Mouse (Mus musculus) limb, embryonic 12.5 days (tissue): ENCODE results near the gene 4931429L15Rik. TPM values are rescaled to one million over a fixed set of nuclear protein-coding genes. Genes with fewer than 3 reads are reported as not detected.

ENCODE experiments used
- ATAC-seq: fragments of 200-750 bp; cut with Nextera tagmentation; 2 replicates; pipeline ENCODE4 v1.8.0; 2017; ENCODE audit warnings: low read depth, moderate TSS enrichment; ENCODE audit not compliant: insufficient number of reproducible peaks, insufficient read depth, low FRiP score, low TSS enrichment
- H3K27ac ChIP-seq: fragments of 300-500 bp; sonication (generic); 2 replicates; pipeline ENCODE4 v1.5.1; 2016; ENCODE audit warnings: mild to moderate bottlenecking, moderate library complexity
- H3K27me3 ChIP-seq: fragments of 300-500 bp; sonication (generic); 2 replicates; pipeline ENCODE4 v1.6.1; 2016; ENCODE audit warnings: mild to moderate bottlenecking, moderate library complexity
- H3K36me3 ChIP-seq: fragments of 300-500 bp; sonication (generic); 2 replicates; pipeline ENCODE4 v1.6.1; 2016; ENCODE audit warnings: mild to moderate bottlenecking, moderate library complexity
- H3K4me1 ChIP-seq: fragments of 300-500 bp; sonication (generic); replicated peaks from 2 replicates; pipeline ENCODE4 v1.6.1; 2016
- H3K4me2 ChIP-seq: fragments of 300-500 bp; sonication (generic); 2 replicates; pipeline ENCODE4 v1.6.1; 2016; ENCODE audit warnings: mild to moderate bottlenecking, moderate library complexity
- H3K4me3 ChIP-seq: fragments of 300-500 bp; sonication (generic); replicated peaks from 2 replicates; pipeline ENCODE4 v1.5.1; 2016; ENCODE audit warnings: mild to moderate bottlenecking
- H3K9ac ChIP-seq: fragments of 300-500 bp; sonication (generic); replicated peaks from 2 replicates; pipeline ENCODE4 v1.6.1; 2016; ENCODE audit warnings: mild to moderate bottlenecking, moderate library complexity
- H3K9me3 ChIP-seq: fragments of 300-500 bp; sonication (generic); 2 replicates; pipeline ENCODE4 v1.6.1; 2016; ENCODE audit warnings: mild to moderate bottlenecking, moderate library complexity
- WGBS: fragments of 180-500 bp; shearing (Covaris S2); methylation state at CpG from one replicate; pipeline ENCODE4 v1.1.7; 2016; 5-methylcytosine and 5-hydroxymethylcytosine counted together
- polyA plus RNA-seq: library from polyadenylated mRNA; unstranded; fragments of >200 nt; fragmentation: Nextera tagmentation; extraction: Ambion mirVana; gene quantifications from 2 replicates; pipeline ENCODE4 v1.2.1, GENCODE M21; 2016

The 4931429L15Rik gene
- polyA plus RNA-seq, 1 experiment from 2014 or later = not detected

- Histone ChIP-seq H3K27ac (no peak overlapping the region), H3K27me3 (peaks cover 6% of the 10 kb centered on the region; the same call in 1 of the 2 replicates), H3K4me1 (peaks cover 16% of the 10 kb centered on the region), H3K36me3 (no peaks in the 10 kb centered on the region), H3K4me3 (no peak overlapping the region), H3K9me3 (no peaks in the 10 kb centered on the region), H3K4me2 (no peak overlapping the region), H3K9ac (no peak overlapping the region)
- ATAC-seq = no peak
- 90% methylated on average over 11 of the region's 11 CpGs for WGBS
Observed at GRCm38 (mm10) chr9:46326694-46327405, 7.1 kb upstream of the 4931429L15Rik start.

- Histone ChIP-seq H3K27ac (no peak overlapping the region), H3K4me2 (no peak overlapping the region), H3K9me3 (peaks cover 11% of the 10 kb centered on the region; the same call in 1 of the 2 replicates), H3K27me3 (no peaks in the 10 kb centered on the region; the same call in 1 of the 2 replicates), H3K9ac (no peak overlapping the region), H3K4me3 (no peak overlapping the region), H3K36me3 (no peaks in the 10 kb centered on the region), H3K4me1 (peaks cover 15% of the 10 kb centered on the region)
- no peak for ATAC-seq
- WGBS = 92% methylated on average over 2 of the region's 2 CpGs
Observed at GRCm38 (mm10) chr9:46320461-46320860, 675 bp upstream of the 4931429L15Rik start.

GRCm38 (mm10) chr9:46317957-46318356 is 1.8 kb downstream of the 4931429L15Rik start:
- no peaks in the 10 kb centered on the region for H3K36me3 ChIP-seq
- H3K4me3 ChIP-seq = no peak overlapping the region
- WGBS = 93% methylated on average over 3 of the region's 3 CpGs
- H3K27me3 ChIP-seq = peaks cover 7% of the 10 kb centered on the region; the same call in 1 of the 2 replicates
- no peak for ATAC-seq
- H3K9ac ChIP-seq = no peak overlapping the region
- H3K27ac ChIP-seq = no peak overlapping the region
- H3K4me1 ChIP-seq = peaks cover 18% of the 10 kb centered on the region
- peaks cover 11% of the 10 kb centered on the region; the same call in 1 of the 2 replicates for H3K9me3 ChIP-seq
- H3K4me2 ChIP-seq = no peak overlapping the region

GRCm38 (mm10) chr9:46316909-46317308 is 2.9 kb downstream of the 4931429L15Rik start:
- no peak overlapping the region for H3K4me3 ChIP-seq
- H3K4me1 ChIP-seq = peaks cover 23% of the 10 kb centered on the region
- ATAC-seq = no peak
- H3K27ac ChIP-seq = no peak overlapping the region
- H3K4me2 ChIP-seq = no peak overlapping the region
- peaks cover 11% of the 10 kb centered on the region; the same call in 1 of the 2 replicates for H3K9me3 ChIP-seq
- H3K27me3 ChIP-seq = peaks cover 7% of the 10 kb centered on the region; the same call in 1 of the 2 replicates
- no peak overlapping the region for H3K9ac ChIP-seq
- no peaks in the 10 kb centered on the region for H3K36me3 ChIP-seq
- 45% methylated on average over 8 of the region's 8 CpGs for WGBS

GRCm38 (mm10) chr9:46316388-46316787 is 3.4 kb downstream of the 4931429L15Rik start:
- peaks cover 23% of the 10 kb centered on the region for H3K4me1 ChIP-seq
- 17% methylated on average over 5 of the region's 5 CpGs for WGBS
- H3K4me2 ChIP-seq = no peak overlapping the region
- no peaks in the 10 kb centered on the region for H3K36me3 ChIP-seq
- H3K27me3 ChIP-seq = peaks cover 7% of the 10 kb centered on the region; the same call in 1 of the 2 replicates
- H3K9ac ChIP-seq = no peak overlapping the region
- no peak overlapping the region for H3K4me3 ChIP-seq
- ATAC-seq = no peak
- peaks cover 11% of the 10 kb centered on the region; the same call in 1 of the 2 replicates for H3K9me3 ChIP-seq
- H3K27ac ChIP-seq = no peak overlapping the region

- Histone ChIP-seq H3K9ac (no peak overlapping the region), H3K36me3 (no peaks in the 10 kb centered on the region), H3K27me3 (peaks cover 7% of the 10 kb centered on the region; the same call in 1 of the 2 replicates), H3K4me3 (no peak overlapping the region), H3K27ac (no peak overlapping the region), H3K9me3 (peaks cover 11% of the 10 kb centered on the region; the same call in 1 of the 2 replicates), H3K4me2 (no peak overlapping the region), H3K4me1 (peaks cover 23% of the 10 kb centered on the region)
- WGBS = 43% methylated on average over 11 of the region's 11 CpGs
- ATAC-seq = no peak
Observed at GRCm38 (mm10) chr9:46315807-46316365, 3.9 kb downstream of the 4931429L15Rik start.

GRCm38 (mm10) chr9:46314921-46315320 is 4.9 kb downstream of the 4931429L15Rik start:
- H3K9me3 ChIP-seq = peaks cover 8% of the 10 kb centered on the region; the same call in 1 of the 2 replicates

GRCm38 (mm10) chr9:46314507-46314906 is 5.3 kb downstream of the 4931429L15Rik start:
- Histone ChIP-seq H3K27me3 (peaks cover 7% of the 10 kb centered on the region; the same call in 1 of the 2 replicates), H3K27ac (no peak overlapping the region), H3K4me3 (no peak overlapping the region), H3K9me3 (peaks cover 4% of the 10 kb centered on the region; the same call in 1 of the 2 replicates), H3K36me3 (no peaks in the 10 kb centered on the region), H3K4me2 (no peak overlapping the region), H3K9ac (no peak overlapping the region), H3K4me1 (peaks cover 23% of the 10 kb centered on the region)
- peak; percentile 16; the same call in 1 of the 2 replicates for ATAC-seq
- WGBS = 3% methylated on average over 4 of the region's 4 CpGs

More at GRCm38 (mm10) chr9:46314921-46315320, 4.9 kb downstream of the 4931429L15Rik start:
- Histone ChIP-seq H3K27ac (no peak overlapping the region), H3K9ac (no peak overlapping the region), H3K4me2 (no peak overlapping the region), H3K36me3 (no peaks in the 10 kb centered on the region), H3K4me3 (no peak overlapping the region), H3K27me3 (peaks cover 7% of the 10 kb centered on the region; the same call in 1 of the 2 replicates), H3K4me1 (peaks cover 23% of the 10 kb centered on the region)
- ATAC-seq = no peak
- WGBS = 48% methylated on average over 2 of the region's 2 CpGs

GRCm38 (mm10) chr9:46309121-46309520 is 10.7 kb downstream of the 4931429L15Rik start:
- H3K27me3 ChIP-seq = peaks cover 10% of the 10 kb centered on the region; the same call in 1 of the 2 replicates
- no peak for ATAC-seq
- no peaks in the 10 kb centered on the region for H3K36me3 ChIP-seq
- 0 out of 2 replicates have a peak overlapping the region, but pooled peaks have one; percentile 2 for H3K4me2 ChIP-seq
- peaks cover 19% of the 10 kb centered on the region for H3K4me1 ChIP-seq
- H3K4me3 ChIP-seq = no peak overlapping the region
- peak overlapping the region; percentile 45; the same call in 1 of the 2 replicates for H3K27ac ChIP-seq
- H3K9ac ChIP-seq = no peak overlapping the region
- 10% methylated on average over 7 of the region's 7 CpGs for WGBS
- H3K9me3 ChIP-seq = no peaks in the 10 kb centered on the region

- H3K27me3 ChIP-seq = peaks cover 5% of the 10 kb centered on the region; the same call in 1 of the 2 replicates
- H3K9ac ChIP-seq = no peak overlapping the region
- H3K9me3 ChIP-seq = no peaks in the 10 kb centered on the region
- no peak overlapping the region for H3K27ac ChIP-seq
- H3K4me1 ChIP-seq = no peaks in the 10 kb centered on the region
- no peak overlapping the region for H3K4me2 ChIP-seq
- no peak for ATAC-seq
- WGBS = 19% methylated on average over 2 of the region's 2 CpGs
- H3K36me3 ChIP-seq = peaks cover 28% of the 10 kb centered on the region
- no peak overlapping the region for H3K4me3 ChIP-seq
Observed at GRCm38 (mm10) chr9:46302142-46302541, 17.6 kb downstream of the 4931429L15Rik start.

GRCm38 (mm10) chr9:46298381-46298780 is 21.4 kb downstream of the 4931429L15Rik start:
- H3K36me3 ChIP-seq = peaks cover 61% of the 10 kb centered on the region
- no peak overlapping the region for H3K4me3 ChIP-seq
- no peaks in the 10 kb centered on the region for H3K9me3 ChIP-seq
- H3K27me3 ChIP-seq = no peaks in the 10 kb centered on the region
- H3K9ac ChIP-seq = no peak overlapping the region
- H3K4me1 ChIP-seq = no peaks in the 10 kb centered on the region
- H3K4me2 ChIP-seq = no peak overlapping the region
- no peak overlapping the region for H3K27ac ChIP-seq
- no peak for ATAC-seq
- WGBS = 86% methylated on average over 4 of the region's 4 CpGs
